Mouse (Mus musculus): ENCODE results near the gene 9830107B12Rik. TPM values are rescaled to one million over a fixed set of nuclear protein-coding genes. Genes with fewer than 3 reads are reported as not detected.

9830107B12Rik gene
- polyA plus RNA-seq, 1 experiment: 0.18 TPM

DNA sequence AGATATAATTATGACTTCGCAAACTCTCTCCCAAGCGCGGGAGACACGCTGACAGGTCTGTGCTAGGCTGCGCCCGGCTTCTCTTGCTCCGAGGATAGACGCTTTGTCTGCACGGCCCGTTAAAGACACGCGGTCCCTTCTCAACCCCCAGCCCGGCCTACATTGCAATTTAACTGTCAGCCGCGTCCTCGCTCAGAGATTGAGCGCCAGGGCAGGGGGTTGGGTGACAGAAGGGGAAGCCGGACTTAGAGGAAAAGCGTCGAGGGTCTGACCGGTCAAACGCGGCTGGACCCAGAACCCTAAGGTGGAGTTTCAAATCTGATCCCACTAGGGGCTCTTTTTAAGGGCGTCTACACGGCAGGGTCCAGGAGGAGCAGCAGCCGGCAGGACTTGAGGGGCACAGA is 50.3 kb downstream of the 9830107B12Rik start:
- H3K4me1 ChIP-seq (ENCODE audit: control insufficient read depth, insufficient read depth, insufficient read length): peaks cover 27% of the 10 kb centered on the region
- H3K4me3 ChIP-seq (ENCODE audit: extremely low read depth, insufficient read depth, insufficient read length): no peak overlapping the region
- 3% methylated on average over 26 of the region's 26 CpGs for WGBS
- no peak overlapping the region for H3K27ac ChIP-seq (ENCODE audit: insufficient read depth, low read length)
- H3K36me3 ChIP-seq (ENCODE audit: control insufficient read depth, insufficient read depth, low read length): no peaks in the 10 kb centered on the region
- no peak for DNase-seq (ENCODE audit: low read depth in 1 of 2, low spot score in 2 of 2)
- H3K27me3 ChIP-seq (ENCODE audit: control insufficient read depth, insufficient read depth, low read length): peaks cover 26% of the 10 kb centered on the region
- no peak for TF ChIP-seq CTCF (IDR thresholded peaks at IDR 0.05; ENCODE audit: extremely low read depth, insufficient read depth, insufficient read length, insufficient replicate concordance)
- no peak for TF ChIP-seq POLR2A (IDR thresholded peaks at IDR 0.05; ENCODE audit: low read depth, low read length)

DNA sequence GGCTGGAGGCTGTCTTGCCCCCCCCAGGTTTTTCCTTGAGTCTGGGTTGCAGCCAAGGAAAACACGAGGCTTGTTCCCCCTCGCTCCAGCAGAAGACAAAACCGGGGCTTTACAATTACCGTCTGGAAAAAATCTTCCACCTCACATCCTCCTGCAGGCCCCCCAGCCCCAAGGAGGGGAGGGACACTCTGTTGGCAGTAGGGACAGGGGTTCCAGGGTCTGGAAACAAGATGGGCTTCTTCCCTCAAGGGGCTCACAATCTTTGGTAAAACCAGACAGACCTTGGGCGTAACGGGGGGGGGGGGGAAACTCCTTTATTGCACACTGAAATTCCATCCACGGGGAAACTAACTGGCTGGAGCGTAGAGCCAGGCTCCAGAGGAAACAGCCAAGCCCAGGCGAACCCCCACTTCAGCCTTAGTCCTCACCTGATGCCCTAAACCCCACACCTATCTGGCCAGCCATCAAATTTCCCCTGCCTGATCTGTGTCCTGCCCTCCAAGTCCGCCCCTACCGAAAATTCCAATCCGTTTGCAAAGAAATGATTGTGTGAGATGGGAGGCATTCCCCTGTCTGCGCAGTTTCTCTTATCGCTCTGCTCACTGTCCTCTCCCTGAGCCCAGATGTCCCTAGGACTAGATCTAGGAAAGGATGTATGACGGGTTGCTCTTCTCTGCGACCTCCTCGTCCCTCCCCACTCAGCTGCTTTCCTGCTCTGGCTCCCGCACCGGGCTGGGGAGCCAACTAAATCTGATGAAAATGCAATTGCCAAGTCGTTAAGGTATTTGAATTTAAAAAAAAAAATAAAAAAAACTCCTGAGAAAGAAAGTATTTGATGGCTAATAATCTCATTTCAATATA is 51.0 kb downstream of the 9830107B12Rik start:
- 19% methylated on average over 20 of the region's 20 CpGs for WGBS
- Histone ChIP-seq H3K36me3 (ENCODE audit: control insufficient read depth, insufficient read depth, low read length) (no peaks in the 10 kb centered on the region), H3K27ac (ENCODE audit: insufficient read depth, low read length) (no peak overlapping the region), H3K27me3 (ENCODE audit: control insufficient read depth, insufficient read depth, low read length) (peaks cover 26% of the 10 kb centered on the region), H3K4me1 (ENCODE audit: control insufficient read depth, insufficient read depth, insufficient read length) (peaks cover 27% of the 10 kb centered on the region), H3K4me3 (ENCODE audit: extremely low read depth, insufficient read depth, insufficient read length) (no peak overlapping the region)
- TF ChIP-seq POLR2A (IDR thresholded peaks at IDR 0.05; ENCODE audit: low read depth, low read length): no peak
- TF ChIP-seq CTCF (IDR thresholded peaks at IDR 0.05; ENCODE audit: extremely low read depth, insufficient read depth, insufficient read length, insufficient replicate concordance): no peak
- DNase-seq (ENCODE audit: low read depth in 1 of 2, low spot score in 2 of 2): no peak

DNA sequence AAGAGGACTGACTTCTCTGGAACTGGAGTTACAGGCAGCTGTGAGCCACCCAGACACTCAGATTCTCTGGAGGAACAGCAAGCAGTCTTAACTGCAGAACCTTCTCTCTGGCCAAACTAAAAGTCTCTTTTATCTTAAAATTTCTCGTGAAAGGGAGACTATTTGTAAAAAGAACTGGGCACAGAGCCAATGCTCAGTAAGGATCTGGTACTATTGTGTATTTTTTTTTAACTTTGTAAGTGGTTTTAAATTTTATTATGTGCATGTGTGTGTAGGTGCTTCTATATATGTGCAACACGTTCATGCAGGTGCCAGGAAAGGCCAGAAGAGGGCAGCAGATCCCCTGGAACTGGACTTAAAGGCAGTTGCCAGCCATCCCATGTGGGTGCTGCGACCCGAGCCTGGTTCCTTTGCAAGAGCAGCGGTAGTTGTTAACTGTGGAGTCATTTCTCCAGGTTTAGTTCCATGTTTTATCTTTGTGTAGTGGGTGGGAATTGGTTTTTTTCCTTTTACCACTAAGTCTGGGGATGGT is 52.7 kb downstream of the 9830107B12Rik start:
- no peak overlapping the region for H3K4me3 ChIP-seq (ENCODE audit: extremely low read depth, insufficient read depth, insufficient read length)
- H3K27me3 ChIP-seq (ENCODE audit: control insufficient read depth, insufficient read depth, low read length): peaks cover 24% of the 10 kb centered on the region
- WGBS: 71% methylated on average over 5 of the region's 5 CpGs
- no peak for DNase-seq (ENCODE audit: low read depth in 1 of 2, low spot score in 2 of 2)
- no peaks in the 10 kb centered on the region for H3K36me3 ChIP-seq (ENCODE audit: control insufficient read depth, insufficient read depth, low read length)
- peaks cover 15% of the 10 kb centered on the region; the same call in 1 of the 2 replicates for H3K4me1 ChIP-seq (ENCODE audit: control insufficient read depth, insufficient read depth, insufficient read length)
- TF ChIP-seq CTCF (IDR thresholded peaks at IDR 0.05; ENCODE audit: extremely low read depth, insufficient read depth, insufficient read length, insufficient replicate concordance) (no peak), POLR2A (IDR thresholded peaks at IDR 0.05; ENCODE audit: low read depth, low read length) (no peak)
- no peak overlapping the region for H3K27ac ChIP-seq (ENCODE audit: insufficient read depth, low read length)

DNA sequence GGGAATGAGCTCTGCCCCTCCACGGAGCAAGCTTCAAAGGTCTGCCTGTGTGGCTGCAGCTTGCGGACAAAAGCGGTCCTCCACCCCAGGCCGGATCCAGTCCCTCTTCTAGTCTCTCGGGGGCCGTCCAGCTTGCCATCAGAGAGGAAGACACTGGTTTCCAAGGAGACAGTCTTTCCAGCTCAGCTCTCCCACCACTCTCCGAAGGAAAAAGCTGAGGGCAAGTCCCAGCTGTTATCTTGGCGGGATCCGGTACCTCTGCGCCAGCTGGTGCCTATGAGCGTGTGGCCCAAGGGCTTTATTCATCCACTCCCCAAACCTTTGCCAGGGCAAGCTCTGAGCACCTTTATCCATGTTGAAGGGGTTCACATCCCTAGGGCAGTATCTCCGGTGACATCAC is 55.8 kb downstream of the 9830107B12Rik start:
- no peaks in the 10 kb centered on the region for H3K4me1 ChIP-seq (ENCODE audit: control insufficient read depth, insufficient read depth, insufficient read length)
- TF ChIP-seq POLR2A (IDR thresholded peaks at IDR 0.05; ENCODE audit: low read depth, low read length): no peak
- no peak for TF ChIP-seq CTCF (IDR thresholded peaks at IDR 0.05; ENCODE audit: extremely low read depth, insufficient read depth, insufficient read length, insufficient replicate concordance)
- H3K27ac ChIP-seq (ENCODE audit: insufficient read depth, low read length): no peak overlapping the region
- H3K36me3 ChIP-seq (ENCODE audit: control insufficient read depth, insufficient read depth, low read length): no peaks in the 10 kb centered on the region
- no peak for DNase-seq (ENCODE audit: low read depth in 1 of 2, low spot score in 2 of 2)
- H3K27me3 ChIP-seq (ENCODE audit: control insufficient read depth, insufficient read depth, low read length): peaks cover 6% of the 10 kb centered on the region
- no peak overlapping the region for H3K4me3 ChIP-seq (ENCODE audit: extremely low read depth, insufficient read depth, insufficient read length)
- WGBS: 91% methylated on average over 12 of the region's 12 CpGs

DNA sequence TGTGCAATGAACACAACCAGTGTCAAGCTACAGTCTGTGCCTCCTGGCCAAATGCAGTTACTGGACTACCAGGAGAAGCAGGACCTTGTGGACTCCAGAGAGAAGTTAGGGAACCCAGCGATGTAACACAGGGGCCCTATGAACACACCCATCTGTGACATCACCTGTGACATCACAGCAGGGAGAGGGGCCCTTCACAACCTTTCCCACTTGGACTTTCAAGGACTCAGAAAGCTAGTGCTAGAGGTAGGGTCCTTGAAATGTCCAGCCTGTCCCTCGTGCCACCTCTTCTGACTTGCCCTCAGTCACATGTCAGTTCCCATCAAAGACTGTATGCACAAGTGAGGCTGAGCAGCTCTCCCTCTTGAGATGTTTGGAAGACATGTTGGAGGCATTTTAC is 56.6 kb downstream of the 9830107B12Rik start:
- no peak for TF ChIP-seq POLR2A (IDR thresholded peaks at IDR 0.05; ENCODE audit: low read depth, low read length)
- no peak for TF ChIP-seq CTCF (IDR thresholded peaks at IDR 0.05; ENCODE audit: extremely low read depth, insufficient read depth, insufficient read length, insufficient replicate concordance)
- 76% methylated on average over 2 of the region's 2 CpGs for WGBS
- H3K4me3 ChIP-seq (ENCODE audit: extremely low read depth, insufficient read depth, insufficient read length): no peak overlapping the region
- DNase-seq (ENCODE audit: low read depth in 1 of 2, low spot score in 2 of 2): no peak
- no peak overlapping the region for H3K27ac ChIP-seq (ENCODE audit: insufficient read depth, low read length)
- peaks cover 1% of the 10 kb centered on the region; the same call in 1 of the 2 replicates for H3K27me3 ChIP-seq (ENCODE audit: control insufficient read depth, insufficient read depth, low read length)
- no peaks in the 10 kb centered on the region for H3K36me3 ChIP-seq (ENCODE audit: control insufficient read depth, insufficient read depth, low read length)
- H3K4me1 ChIP-seq (ENCODE audit: control insufficient read depth, insufficient read depth, insufficient read length): no peaks in the 10 kb centered on the region

DNA sequence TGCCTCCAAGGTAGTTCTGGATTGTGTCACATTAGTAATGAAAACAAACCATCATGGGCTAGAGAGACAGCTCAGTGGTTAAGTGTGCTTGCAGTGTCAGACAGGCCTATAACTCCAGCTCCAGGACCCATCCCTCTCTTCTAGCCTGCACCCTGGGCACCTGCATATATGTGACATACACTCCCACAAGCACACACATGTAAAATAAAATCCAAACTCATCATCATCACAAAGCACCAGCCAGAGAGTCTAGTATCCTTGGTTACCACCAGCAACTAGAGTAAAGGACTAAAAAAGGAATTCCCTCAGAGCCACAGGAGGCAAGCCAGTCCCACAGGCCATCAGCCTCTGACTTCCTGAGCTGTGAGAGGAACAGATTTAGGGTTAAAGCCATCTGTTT is 57.0 kb downstream of the 9830107B12Rik start, which contains the start of gene 1700067P10Rik:
Gene 1700067P10Rik (plus strand): TSS at position 301 of the 400 bp plus-strand sequence.
- H3K36me3 ChIP-seq (ENCODE audit: control insufficient read depth, insufficient read depth, low read length): no peaks in the 10 kb centered on the region
- no peak for TF ChIP-seq POLR2A (IDR thresholded peaks at IDR 0.05; ENCODE audit: low read depth, low read length)
- no peak for TF ChIP-seq CTCF (IDR thresholded peaks at IDR 0.05; ENCODE audit: extremely low read depth, insufficient read depth, insufficient read length, insufficient replicate concordance)
- no peak within 1 kb of the TSS for H3K4me3 ChIP-seq (ENCODE audit: extremely low read depth, insufficient read depth, insufficient read length)
- DNase-seq (ENCODE audit: low read depth in 1 of 2, low spot score in 2 of 2): no peak
- no peaks in the 10 kb centered on the region for H3K4me1 ChIP-seq (ENCODE audit: control insufficient read depth, insufficient read depth, insufficient read length)
- H3K27me3 ChIP-seq (ENCODE audit: control insufficient read depth, insufficient read depth, low read length): peaks cover 1% of the 10 kb centered on the region; the same call in 1 of the 2 replicates
- no peak within 1 kb of the TSS for H3K27ac ChIP-seq (ENCODE audit: insufficient read depth, low read length)

DNA sequence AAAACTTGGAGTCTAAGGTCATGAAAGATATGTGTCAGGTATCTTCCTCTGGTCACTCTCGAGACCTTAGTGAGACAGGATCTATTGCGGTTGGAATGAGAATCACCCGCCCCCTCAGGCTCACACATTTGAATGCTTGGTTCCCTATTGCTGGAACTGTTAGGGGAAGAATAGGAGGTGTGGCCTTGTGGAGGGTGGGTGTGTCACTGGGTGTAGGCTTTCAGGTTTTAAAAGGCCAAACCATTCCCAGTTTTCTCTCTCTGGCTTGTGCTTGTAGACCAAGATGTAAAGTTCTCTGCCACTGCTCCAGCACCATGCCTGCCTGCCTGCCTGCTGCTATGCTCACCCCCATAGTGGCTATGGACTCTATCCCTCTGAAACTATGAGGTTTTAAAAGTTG is 65.4 kb downstream of the 9830107B12Rik start:
- Histone ChIP-seq H3K4me1 (ENCODE audit: control insufficient read depth, insufficient read depth, insufficient read length) (no peaks in the 10 kb centered on the region), H3K36me3 (ENCODE audit: control insufficient read depth, insufficient read depth, low read length) (no peaks in the 10 kb centered on the region), H3K4me3 (ENCODE audit: extremely low read depth, insufficient read depth, insufficient read length) (no peak overlapping the region), H3K27me3 (ENCODE audit: control insufficient read depth, insufficient read depth, low read length) (no peaks in the 10 kb centered on the region), H3K27ac (ENCODE audit: insufficient read depth, low read length) (no peak overlapping the region)
- TF ChIP-seq POLR2A (IDR thresholded peaks at IDR 0.05; ENCODE audit: low read depth, low read length) (no peak), CTCF (IDR thresholded peaks at IDR 0.05; ENCODE audit: extremely low read depth, insufficient read depth, insufficient read length, insufficient replicate concordance) (no peak)
- WGBS: 49% methylated on average over 3 of the region's 3 CpGs
- no peak for DNase-seq (ENCODE audit: low read depth in 1 of 2, low spot score in 2 of 2)

Other genes starting within 250 kb of the 9830107B12Rik start
- 62.0 and 97.7 TPM in 2 replicates for gene Foxp4, start 221.6 kb downstream of the 9830107B12Rik start, polyA plus RNA-seq (2012; rRNA removed)
- not detected in 2 replicates for gene 1700122O11Rik, start 108.0 kb downstream of the 9830107B12Rik start, polyA plus RNA-seq (2012; rRNA removed)
- gene 1700067P10Rik, start 56.9 kb downstream of the 9830107B12Rik start, polyA plus RNA-seq (2012; rRNA removed): not detected in 2 replicates
- gene A530064D06Rik, start 21.0 kb upstream of the 9830107B12Rik start, polyA plus RNA-seq (2012; rRNA removed): 1.5 and 2.8 TPM in 2 replicates
- 0.68 and 0.77 TPM in 2 replicates for gene Trem1, start 86.5 kb upstream of the 9830107B12Rik start, polyA plus RNA-seq (2012; rRNA removed)
- 1.8 and 2.2 TPM in 2 replicates for gene Trem3, start 101.5 kb upstream of the 9830107B12Rik start, polyA plus RNA-seq (2012; rRNA removed)
- gene Treml4, start 118.0 kb upstream of the 9830107B12Rik start, polyA plus RNA-seq (2012; rRNA removed): 50.3 and 50.6 TPM in 2 replicates
- 56.4 and 66.7 TPM in 2 replicates for gene Treml2, start 153.2 kb upstream of the 9830107B12Rik start, polyA plus RNA-seq (2012; rRNA removed)
- 9.1 and 11.5 TPM in 2 replicates for gene B430306N03Rik, start 169.9 kb upstream of the 9830107B12Rik start, polyA plus RNA-seq (2012; rRNA removed)
- 1.0 and 2.5 TPM in 2 replicates for gene Trem2, start 200.1 kb upstream of the 9830107B12Rik start, polyA plus RNA-seq (2012; rRNA removed)
- gene Treml1, start 213.6 kb upstream of the 9830107B12Rik start, polyA plus RNA-seq (2012; rRNA removed): 38.3 and 39.8 TPM in 2 replicates